In the genomic region with DNA sequence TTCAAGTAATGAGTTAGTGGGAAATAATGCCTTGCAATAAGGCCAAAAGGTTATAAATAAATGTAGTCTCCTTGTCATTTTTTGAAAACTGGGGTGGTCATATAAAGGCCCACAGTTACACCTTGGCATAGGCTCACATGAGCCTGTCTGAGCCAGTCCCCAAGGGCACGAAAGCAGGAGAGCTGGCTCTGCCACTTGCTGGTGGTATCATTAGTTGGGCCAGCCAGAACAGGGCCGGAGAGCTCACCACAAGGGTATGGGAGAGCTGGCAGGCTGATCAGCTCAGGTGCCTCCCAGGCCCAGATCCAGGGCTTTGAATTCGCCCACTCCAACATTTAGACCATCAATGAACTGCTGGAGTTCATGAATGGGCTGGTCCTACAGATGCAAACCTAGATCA, we compare ENCODE assay signal across 33 mouse cellular contexts. TPM values are rescaled to one million over a fixed set of nuclear protein-coding genes. Genes with fewer than 3 reads are reported as not detected.
DNase-seq lines count a peak whose midpoint lies in the region; TF ChIP-seq lines count a peak whose summit lies in the region.
"Had no signal": no experiment of that assay in that cellular context is flagged by ENCODE, and none has a peak within 500 bp of the region (broad histone marks: within the 10 kb centered on the region; RNA-seq: fewer than 3 reads in every experiment).

No protein-coding gene starts in this region.

- 71% methylated on average over 3 of the region's 3 CpGs for WGBS in kidney, adult 2 months

- TF ChIP-seq CTCF in kidney, adult 2 months (conservative IDR thresholded peaks at IDR 0.05; ENCODE audit: insufficient read depth, insufficient read length, low read depth, low read length), result no peak

- TF ChIP-seq POLR2A in kidney, adult 2 months (IDR thresholded peaks at IDR 0.05; ENCODE audit: low read depth, low read length), result no peak

- H3K4me3 ChIP-seq in kidney, adult 2 months (ENCODE audit: insufficient read depth, low read depth, low read length), result no peak overlapping the region
- H3K4me3 ChIP-seq: embryonic facial prominence, embryonic 12.5 days; embryonic facial prominence, embryonic 15.5 days; gastrocnemius, adult 2 months; heart, adult 2 months; heart, embryonic 10.5 days; heart, embryonic 13.5 days; hindbrain, embryonic 12.5 days; hindbrain, embryonic 15.5 days had no signal

- DNase-seq in heart, adult 11 months, result peak; percentile 78
- no peak for DNase-seq in heart, postnatal 10 days
- peak; percentile 37 for DNase-seq in kidney, adult 2 months
- DNase-seq in kidney, postnatal 4 days, result no peak
- DNase-seq in kidney, postnatal 10 days, result peak; percentile 16
- peak; percentile 28 to 35 for DNase-seq in kidney, postnatal 36 days
- no peak for DNase-seq in urinary bladder, postnatal 25 days (ENCODE audit: low spot score)
- no peak for DNase-seq in yolk sac, embryonic 10.5 days (ENCODE audit: low spot score)
- DNase-seq: adrenal gland, postnatal 10 days; adrenal gland, postnatal 36 days; cerebellum, adult 18-20 months; cerebellum, adult 9-10 months; cerebellum, postnatal 14 days; forebrain, postnatal 0 days; gastrocnemius, adult 2 months; gastrocnemius, postnatal 14 days; heart, adult 2 months had no signal

- no peaks in the 10 kb centered on the region for H3K4me1 ChIP-seq in kidney, adult 2 months (ENCODE audit: control insufficient read depth, insufficient read depth, low read length)
- H3K4me1 ChIP-seq: embryonic facial prominence, embryonic 12.5 days; embryonic facial prominence, embryonic 15.5 days; heart, embryonic 10.5 days; hindbrain, embryonic 12.5 days; hindbrain, embryonic 15.5 days had no signal

- intact Hi-C loops in heart, postnatal 10 days (cut with DNase I), result no loop called here

- H3K36me3 ChIP-seq in kidney, adult 2 months (ENCODE audit: control insufficient read depth, insufficient read depth, low read length), result no peaks in the 10 kb centered on the region
- H3K36me3 ChIP-seq: embryonic facial prominence, embryonic 12.5 days; embryonic facial prominence, embryonic 15.5 days; heart, embryonic 10.5 days; heart, embryonic 13.5 days; hindbrain, embryonic 12.5 days; hindbrain, embryonic 15.5 days had no signal

- H3K27me3 ChIP-seq in kidney, adult 2 months (replicated peaks; ENCODE audit: control insufficient read depth, insufficient read depth, low read length), result no peaks in the 10 kb centered on the region
- H3K27me3 ChIP-seq: embryonic facial prominence, embryonic 12.5 days; embryonic facial prominence, embryonic 15.5 days; heart, embryonic 13.5 days; hindbrain, embryonic 12.5 days; hindbrain, embryonic 15.5 days had no signal

- H3K27ac ChIP-seq in kidney, adult 2 months (ENCODE audit: insufficient read depth, low read depth, low read length), result no peak overlapping the region
- H3K27ac ChIP-seq: embryonic facial prominence, embryonic 12.5 days; embryonic facial prominence, embryonic 15.5 days; gastrocnemius, adult 2 months; heart, adult 2 months; heart, embryonic 10.5 days; heart, embryonic 13.5 days; hindbrain, embryonic 12.5 days; hindbrain, embryonic 15.5 days had no signal

RNA-seq across cellular contexts. Expression of a gene that starts 8.3 kb away (rescaled TPM):
- total RNA-seq in heart, postnatal 10 days (2021), result 10 to 100 TPM; 44.5 to 50.7 TPM
- 8.5 and 13.2 TPM in 2 replicates for polyA plus RNA-seq in kidney, adult 2 months (2012; rRNA removed)

RNA-seq across cellular contexts. Expression of a gene that starts 30.4 kb away (rescaled TPM):
- total RNA-seq in heart, postnatal 10 days (2021), result not detected
- not detected in 2 replicates for polyA plus RNA-seq in kidney, adult 2 months (2012; rRNA removed)
- total RNA-seq: adrenal gland, adult 18-20 months; adrenal gland, postnatal 10 days; adrenal gland, postnatal 36 days; ES-E14; forebrain, postnatal 0 days; gastrocnemius, adult 2 months; gastrocnemius, postnatal 14 days; gastrocnemius, postnatal 4 days; heart, adult 2 months; heart, postnatal 25 days; hematopoietic stem cell, adult 5-6 weeks had no signal
- polyA plus RNA-seq: activated CD4-positive, CD25-positive, alpha-beta regulatory T cell, adult 4 months; embryonic facial prominence, embryonic 12.5 days; embryonic facial prominence, embryonic 15.5 days; forebrain, embryonic 11.5 days; forebrain, embryonic 14.5 days; frontal cortex, adult 2 months; heart, adult 2 months; heart, embryonic 10.5 days; heart, embryonic 13.5 days; heart, embryonic 16.5 days; hindbrain, embryonic 12.5 days; hindbrain, embryonic 15.5 days had no signal

RNA-seq across cellular contexts. Expression of a gene that starts 56.5 kb away (rescaled TPM):
- under 1 TPM; 0.10 to 0.29 TPM for total RNA-seq in heart, postnatal 10 days (2021)
- polyA plus RNA-seq in kidney, adult 2 months (2012; rRNA removed), result 0.17 and 0.20 TPM in 2 replicates
- total RNA-seq: gastrocnemius, adult 2 months; gastrocnemius, postnatal 14 days; gastrocnemius, postnatal 4 days; hematopoietic stem cell, adult 5-6 weeks had no signal
- polyA plus RNA-seq: activated CD4-positive, CD25-positive, alpha-beta regulatory T cell, adult 4 months; heart, embryonic 13.5 days had no signal

Comparison
In these comparisons a context has a peak if more than half of its experiments do, and no peak if none do; other contexts are left out.
1. DNase-seq: peak in heart, adult 11 months (single experiment), kidney, adult 2 months (single experiment), kidney, postnatal 10 days (single experiment) and kidney, postnatal 36 days (2 of 2); none in heart, postnatal 10 days (0 of 2), kidney, postnatal 4 days (0 of 2), urinary bladder, postnatal 25 days (single experiment) and yolk sac, embryonic 10.5 days (single experiment).